17 mouse cellular contexts compared by ENCODE assay signal in the genomic region with DNA sequence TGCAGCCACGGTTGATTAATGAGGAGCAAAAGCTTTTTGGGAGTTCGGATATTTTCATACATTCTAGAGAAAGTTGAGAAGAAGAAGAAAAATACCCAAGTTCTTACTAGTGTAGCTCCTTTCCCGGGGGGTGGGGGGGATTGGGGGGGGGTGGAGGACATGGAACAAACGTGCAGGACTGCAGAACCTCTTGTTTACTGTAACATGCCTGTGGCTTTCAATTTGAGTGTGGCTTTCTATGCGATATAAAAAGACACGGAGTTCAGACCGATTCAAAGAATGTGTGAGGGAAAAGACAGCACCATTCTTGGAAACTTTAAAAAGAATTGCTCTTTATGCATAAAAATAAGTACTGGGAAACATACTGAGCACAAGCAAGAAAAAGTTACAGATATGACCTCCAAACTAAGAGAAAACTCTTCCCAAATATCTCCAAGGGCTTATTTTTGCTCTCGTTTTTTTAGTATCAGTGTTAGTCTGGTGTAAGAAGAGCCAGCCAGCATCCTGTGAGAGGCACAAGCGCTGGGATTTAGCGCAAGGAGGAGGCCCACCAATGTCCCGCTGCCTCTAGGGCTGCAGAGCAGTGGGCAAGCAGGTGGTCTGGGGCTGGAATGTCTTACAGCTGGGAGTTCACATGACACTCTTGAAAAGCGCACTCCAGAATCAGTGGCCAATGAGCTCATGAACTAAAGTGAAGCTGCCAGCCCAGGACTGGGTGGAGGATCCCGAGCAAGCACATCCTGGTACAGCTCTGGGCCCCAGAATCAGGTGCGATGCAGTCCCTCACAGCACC.
DNase-seq lines count a peak whose midpoint lies in the region; ATAC-seq and TF ChIP-seq lines count a peak whose summit lies in the region.
"Had no signal": no experiment of that assay in that cellular context is flagged by ENCODE, and none has a peak within 500 bp of the region (broad histone marks: within the 10 kb centered on the region; RNA-seq: fewer than 3 reads in every experiment).

No protein-coding gene starts in this region.

- peaks cover 17% of the 10 kb centered on the region for H3K4me1 ChIP-seq in intestine, embryonic 14.5 days (replicated peaks; ENCODE audit: control insufficient read depth, insufficient read depth, low read length)
- no peaks in the 10 kb centered on the region for H3K4me1 ChIP-seq in intestine, postnatal 0 days (replicated peaks; ENCODE audit: control insufficient read depth, insufficient read depth, low read length)
- H3K4me1 ChIP-seq in spleen, adult 2 months (ENCODE audit: control insufficient read depth, insufficient read depth, insufficient read length), result no peaks in the 10 kb centered on the region
- H3K4me1 ChIP-seq: liver, embryonic 15.5 days had no signal

- no peak overlapping the region for H3K9ac ChIP-seq in intestine, embryonic 14.5 days (ENCODE audit: low read length)
- H3K9ac ChIP-seq in intestine, postnatal 0 days (ENCODE audit: low read depth, low read length), result no peak overlapping the region
- H3K9ac ChIP-seq: liver, embryonic 15.5 days had no signal

- H3K9me3 ChIP-seq in intestine, embryonic 14.5 days (ENCODE audit: control insufficient read depth, low read length), result no peaks in the 10 kb centered on the region
- no peaks in the 10 kb centered on the region for H3K9me3 ChIP-seq in intestine, postnatal 0 days (ENCODE audit: control insufficient read depth)
- H3K9me3 ChIP-seq: liver, embryonic 15.5 days had no signal

- peak overlapping the region; percentile 2; the same call in 1 of the 2 replicates for H3K27ac ChIP-seq in intestine, embryonic 14.5 days (ENCODE audit: low read depth)
- H3K27ac ChIP-seq in intestine, postnatal 0 days (ENCODE audit: low read depth, low read length), result no peak overlapping the region
- H3K27ac ChIP-seq in spleen, adult 2 months (ENCODE audit: insufficient read depth, low read length), result peak overlapping the region; percentile 27; the same call in 1 of the 2 replicates
- H3K27ac ChIP-seq: liver, embryonic 15.5 days had no signal

- no peak overlapping the region for H3K4me2 ChIP-seq in intestine, embryonic 14.5 days (ENCODE audit: low read length)
- no peak overlapping the region for H3K4me2 ChIP-seq in intestine, postnatal 0 days (replicated peaks; ENCODE audit: low read depth)
- H3K4me2 ChIP-seq: liver, embryonic 15.5 days had no signal

- H3K4me3 ChIP-seq in intestine, embryonic 14.5 days (ENCODE audit: low read depth, low read length), result no peak overlapping the region
- H3K4me3 ChIP-seq in intestine, postnatal 0 days (ENCODE audit: low read depth, low read length), result no peak overlapping the region
- H3K4me3 ChIP-seq in spleen, adult 2 months (ENCODE audit: extremely low read depth, insufficient read depth, insufficient read length), result no peak overlapping the region
- H3K4me3 ChIP-seq: erythroblast, embryonic 14.5 days; liver, embryonic 15.5 days had no signal

- H3K27me3 ChIP-seq in intestine, embryonic 14.5 days (replicated peaks; ENCODE audit: control insufficient read depth, insufficient read depth, low read length), result no peaks in the 10 kb centered on the region
- H3K27me3 ChIP-seq in intestine, postnatal 0 days (replicated peaks; ENCODE audit: control insufficient read depth, insufficient read depth, low read length), result no peaks in the 10 kb centered on the region
- H3K27me3 ChIP-seq in spleen, adult 2 months (ENCODE audit: control insufficient read depth, insufficient read depth, low read length), result no peaks in the 10 kb centered on the region
- H3K27me3 ChIP-seq: CH12.LX; liver, embryonic 15.5 days had no signal

- no peak for ATAC-seq in intestine, embryonic 14.5 days (replicated peaks; ENCODE audit: low FRiP score, low TSS enrichment, low read depth)
- no peak for ATAC-seq in intestine, postnatal 0 days

- H3K36me3 ChIP-seq in intestine, embryonic 14.5 days (ENCODE audit: control insufficient read depth, insufficient read depth, low read length), result no peaks in the 10 kb centered on the region
- H3K36me3 ChIP-seq in intestine, postnatal 0 days (ENCODE audit: control insufficient read depth, insufficient read depth), result no peaks in the 10 kb centered on the region
- H3K36me3 ChIP-seq in spleen, adult 2 months (ENCODE audit: control insufficient read depth, insufficient read depth, low read length), result no peaks in the 10 kb centered on the region
- H3K36me3 ChIP-seq: liver, embryonic 15.5 days had no signal

- 58% methylated on average over 14 of the region's 14 CpGs for WGBS in intestine, embryonic 14.5 days
- WGBS in intestine, postnatal 0 days, result 61% methylated on average over 14 of the region's 14 CpGs
- WGBS in spleen, adult 2 months, result 75% methylated on average over 14 of the region's 14 CpGs

- TF ChIP-seq CTCF in intestine, postnatal 0 days (IDR thresholded peaks at IDR 0.05; ENCODE audit: low read depth), result no peak
- TF ChIP-seq CTCF in spleen, adult 2 months (IDR thresholded peaks at IDR 0.05; ENCODE audit: extremely low read depth, insufficient read depth, insufficient read length, insufficient replicate concordance), result no peak

- no peak for DNase-seq in intestine, embryonic 14.5 days (ENCODE audit: low spot score)
- DNase-seq in spleen, adult 2 months (ENCODE audit: low read depth in 1 of 2, low spot score in 2 of 2), result no peak
- DNase-seq in spleen, postnatal 4 days (ENCODE audit: low spot score in 2 of 2), result no peak
- peak; percentile 30 for DNase-seq in fibroblast of lung, adult 2 months (ENCODE audit: low read depth)
- no peak for DNase-seq in right cerebral cortex, postnatal 36 days (ENCODE audit: low spot score in 2 of 2)
- DNase-seq in left cerebral cortex, adult 9 months (ENCODE audit: low spot score in 2 of 2), result no peak
- DNase-seq: adrenal gland, postnatal 36 days; cerebellum, adult 18-20 months; gastrocnemius, postnatal 36 days; heart, postnatal 14 days; kidney, adult 2 months; layer of hippocampus, postnatal 36 days; right cerebral cortex, postnatal 25 days had no signal

- TF ChIP-seq POLR2A in spleen, adult 2 months (IDR thresholded peaks at IDR 0.05; ENCODE audit: low read depth, low read length), result no peak
